Mouse (Mus musculus): Measurements from ENCODE around the gene Tmc4.
"Not testable (repeated sequence)": the region's sequence is repeated elsewhere in the genome, so short reads cannot be mapped to it uniquely, and the experiment has no call there.

Tmc4 gene

GRCm38 (mm10) chr7:3677342-3677741, at the start of gene Tmc4:
Tmc4 (minus strand) TSS chr7:3677553.
- DNase-seq, result no peak

DNA sequence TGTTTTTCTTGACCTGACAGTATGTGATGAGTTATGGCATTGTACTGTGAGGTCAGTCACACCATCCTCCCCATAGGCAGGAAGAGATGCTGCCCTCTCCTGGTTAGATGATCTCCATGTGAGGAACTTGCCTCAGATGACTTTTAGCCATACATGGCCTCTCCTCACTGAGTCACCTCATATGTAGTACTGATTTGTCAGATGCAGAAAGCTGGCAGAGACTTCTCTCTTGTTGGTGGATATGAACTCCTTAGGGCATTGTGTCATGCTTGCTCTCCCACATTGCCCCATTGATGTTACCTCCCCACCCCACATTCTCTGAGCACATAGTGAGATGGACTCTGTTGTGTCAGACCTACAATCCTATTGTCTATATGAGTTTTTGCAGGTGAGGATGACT, 48.1 kb upstream of the Tmc4 start:
- not testable (repeated sequence) for DNase-seq

DNA sequence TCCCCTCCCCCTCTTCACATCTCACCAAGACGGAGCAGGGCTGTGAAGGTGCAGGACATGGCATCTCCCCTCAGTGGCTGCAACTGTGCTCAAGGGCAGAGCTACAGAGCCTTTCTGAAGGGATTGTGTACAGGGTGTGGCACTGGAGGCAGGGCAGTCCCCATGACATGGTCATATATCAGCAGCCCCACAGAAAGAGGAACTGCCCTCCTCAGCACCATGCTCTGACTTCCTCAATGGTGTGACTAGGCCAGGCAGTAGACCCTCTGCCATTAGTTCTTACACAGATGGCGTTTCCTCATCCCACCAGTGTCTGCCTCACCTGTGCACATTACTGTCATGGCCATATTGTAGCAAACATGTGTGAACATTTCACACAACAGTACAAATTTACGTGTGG, 42.9 kb upstream of the Tmc4 start, which contains the start of gene Pirb:
Gene Pirb (minus strand): TSS at position 124 of the 400 bp plus-strand sequence.
- not testable (repeated sequence) for DNase-seq

- DNase-seq, result no peak
These were observed 37.9 kb upstream of the Tmc4 start for GRCm38 (mm10) chr7:3715249-3715648.

- DNase-seq, result no peak
These were observed 35.0 kb upstream of the Tmc4 start for GRCm38 (mm10) chr7:3712264-3712942.

DNA sequence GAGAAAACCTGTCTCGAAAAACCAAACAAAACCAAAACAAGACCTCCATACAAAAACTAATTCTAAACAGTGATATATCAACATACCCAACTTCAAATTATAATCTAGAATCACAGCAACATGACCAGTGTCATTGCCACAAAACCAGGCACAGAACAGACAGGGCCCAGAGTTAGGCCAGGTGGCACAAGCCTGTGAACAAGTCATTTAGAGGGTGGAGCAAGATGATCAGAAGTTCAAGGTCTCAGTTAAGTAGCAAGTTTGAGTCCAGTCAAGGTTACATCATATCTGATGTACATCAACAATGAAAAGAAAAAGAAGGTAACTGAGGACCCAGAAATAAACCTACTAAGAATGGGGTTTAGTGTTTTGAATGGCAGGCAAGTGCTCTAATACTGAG, 31.6 kb upstream of the Tmc4 start:
- no peak for DNase-seq

DNA sequence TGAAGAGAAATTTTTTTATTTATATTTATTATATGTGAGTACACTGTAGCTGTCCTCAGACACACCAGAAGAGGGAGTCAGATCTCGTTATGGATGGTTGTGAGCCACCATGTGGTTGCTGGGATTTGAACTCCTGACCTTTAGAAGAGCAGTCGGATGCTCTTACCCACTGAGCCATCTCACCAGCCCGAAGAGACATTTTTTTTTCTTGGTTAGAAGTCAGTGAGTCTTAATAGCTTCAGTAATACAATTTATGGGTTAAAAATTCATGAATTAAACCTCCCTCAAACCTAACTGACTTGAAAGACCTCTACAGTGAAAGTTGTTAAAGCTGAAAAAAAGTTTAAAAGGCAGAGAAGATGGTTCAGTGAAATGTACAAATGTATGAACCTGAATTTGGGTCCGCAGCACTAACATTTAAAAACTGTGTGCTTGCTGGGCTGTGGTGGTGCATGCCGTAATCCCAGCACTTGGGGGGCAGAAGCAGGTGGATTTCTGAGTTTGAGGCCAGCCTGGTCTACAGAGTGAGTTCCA, 31.2 kb upstream of the Tmc4 start:
- not testable (repeated sequence) for DNase-seq

GRCm38 (mm10) chr7:3707568-3708413, 30.4 kb upstream of the Tmc4 start:
- no peak for DNase-seq

- DNase-seq, result peak; percentile 29
These were observed 29.7 kb upstream of the Tmc4 start for GRCm38 (mm10) chr7:3707027-3707426.

DNA sequence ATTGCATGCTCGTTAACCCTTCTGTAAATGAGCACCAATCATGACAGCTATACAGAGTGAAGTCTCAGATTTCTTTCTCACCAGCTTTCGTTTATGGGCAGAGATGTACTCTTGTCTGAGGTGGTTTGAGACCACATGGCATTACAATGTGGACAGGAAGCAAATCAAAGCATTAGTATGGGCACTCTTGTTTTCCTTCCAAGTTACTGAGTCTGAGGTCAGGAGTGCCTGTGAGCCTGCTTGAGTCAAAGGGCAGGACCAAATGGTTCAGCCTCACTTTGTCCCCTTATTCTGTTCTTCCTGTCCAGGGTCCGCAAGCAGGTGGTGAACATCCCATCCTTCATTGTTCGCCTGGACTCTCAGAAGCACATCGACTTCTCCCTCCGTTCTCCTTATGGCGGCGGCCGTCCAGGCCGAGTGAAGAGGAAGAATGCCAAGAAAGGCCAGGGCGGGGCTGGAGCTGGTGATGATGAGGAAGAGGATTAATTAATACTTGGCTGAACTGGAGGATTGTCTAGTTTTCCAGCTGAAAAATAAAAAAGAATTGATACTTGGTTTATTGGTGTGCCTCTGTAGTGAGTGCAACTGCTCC, 29.1 kb upstream of the Tmc4 start:
- DNase-seq, result no peak

DNA sequence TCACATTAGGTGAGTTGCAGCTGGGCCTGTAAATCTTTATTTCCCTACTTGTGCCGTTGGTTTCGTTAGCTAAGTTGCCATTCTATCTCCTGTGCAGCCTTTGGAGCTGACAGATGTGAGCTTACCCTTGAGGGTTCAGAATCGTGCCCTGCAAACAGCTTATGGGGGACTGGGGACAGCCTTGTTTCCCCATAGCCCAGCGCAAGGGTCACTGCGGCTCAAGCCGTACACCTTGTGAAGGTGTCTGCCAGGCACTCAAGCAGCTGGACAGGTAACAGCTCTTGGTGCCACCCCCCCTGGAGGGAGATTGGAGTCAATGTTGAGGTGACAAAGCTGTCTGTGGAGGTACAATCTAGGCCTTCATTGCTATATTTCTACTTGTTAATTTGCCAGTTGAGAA, 28.6 kb upstream of the Tmc4 start:
- no peak for DNase-seq

- DNase-seq, result not testable (repeated sequence)
These were observed 28.1 kb upstream of the Tmc4 start for GRCm38 (mm10) chr7:3705461-3705860.

GRCm38 (mm10) chr7:3704475-3704874, 27.1 kb upstream of the Tmc4 start:
- DNase-seq, result peak; percentile 39

DNA sequence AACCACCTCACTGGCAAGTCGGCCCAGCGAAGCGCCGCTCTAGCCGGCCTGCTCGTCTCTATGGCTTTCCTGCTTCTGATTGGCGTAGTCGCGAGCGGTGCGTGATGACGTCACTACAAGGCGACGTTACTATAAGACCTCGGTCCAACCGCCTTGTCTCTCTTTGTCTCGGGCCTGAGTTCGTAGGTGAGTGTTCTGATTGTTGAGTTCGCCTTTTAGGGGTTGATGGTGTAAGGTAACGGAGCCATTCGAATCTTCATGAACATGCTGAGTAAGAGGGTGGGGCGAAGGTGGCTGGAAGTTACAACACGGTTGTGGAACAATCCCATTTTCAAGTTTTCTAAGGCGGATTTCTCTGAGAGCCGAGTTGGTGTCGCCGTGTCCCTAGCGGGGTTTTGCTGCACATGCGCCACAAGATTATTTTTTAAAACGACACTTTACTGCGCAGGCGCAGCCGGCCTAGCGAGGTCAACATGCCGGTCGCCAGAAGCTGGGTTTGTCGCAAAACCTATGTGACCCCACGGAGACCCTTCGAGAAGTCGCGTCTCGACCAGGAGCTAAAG, 26.6 kb upstream of the Tmc4 start, which contains the start of gene Rps9:
Gene Rps9 (plus strand): TSS at position 115 of the 563 bp plus-strand sequence.
- peak; percentile 95 for DNase-seq

GRCm38 (mm10) chr7:3703148-3703878, 26.0 kb upstream of the Tmc4 start:
- DNase-seq, result no peak

DNA sequence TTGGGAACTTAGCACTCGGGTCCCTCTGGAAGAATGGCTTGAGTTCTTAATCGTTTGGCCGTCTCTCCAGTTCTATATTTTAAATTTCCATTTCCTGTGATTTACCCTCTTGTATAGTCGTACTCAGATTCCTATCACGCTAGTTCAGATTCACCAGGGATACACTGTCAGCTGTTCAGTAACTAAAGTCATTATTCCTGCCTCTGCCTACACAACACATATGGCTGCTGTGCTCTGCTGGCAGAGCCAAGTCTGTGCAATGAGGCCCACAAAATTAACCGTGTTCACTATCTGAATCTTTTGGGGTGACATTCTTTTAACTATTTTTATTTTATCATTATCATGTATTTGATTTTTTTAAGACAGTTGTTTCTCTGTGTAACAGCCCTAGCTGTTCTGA, 21.1 kb upstream of the Tmc4 start:
- DNase-seq, result no peak

GRCm38 (mm10) chr7:3694949-3695305, 17.6 kb upstream of the Tmc4 start:
- not testable (repeated sequence) for DNase-seq

- peak; percentile 72 for DNase-seq
These were observed 17.0 kb upstream of the Tmc4 start for GRCm38 (mm10) chr7:3694076-3694948.

DNA sequence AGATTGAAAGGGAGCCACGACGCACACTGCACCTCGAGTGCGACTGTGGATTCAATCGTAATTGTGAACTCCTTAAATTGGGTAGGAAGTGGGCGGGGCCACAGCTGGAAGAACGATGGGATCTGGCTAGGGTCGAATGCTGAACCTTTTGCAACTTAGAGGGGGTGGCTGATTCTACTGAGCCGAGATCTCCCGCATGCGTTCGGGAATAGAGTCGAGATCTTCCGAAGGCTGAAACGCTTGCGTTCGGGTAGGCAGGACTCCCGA, 16.4 kb upstream of the Tmc4 start:
- DNase-seq, result no peak

GRCm38 (mm10) chr7:3692987-3693808, 15.8 kb upstream of the Tmc4 start, which contains the start of gene Mboat7:
Mboat7 (minus strand) TSS chr7:3693523.
- peak; percentile 96 for DNase-seq

Data from liver (tissue).